Mouse (Mus musculus): ENCODE measurements around the gene Ptpro. TPM values are rescaled to one million over a fixed set of nuclear protein-coding genes. Genes with fewer than 3 reads are reported as not detected.

The Ptpro gene
- polyA plus RNA-seq, 1 experiment from 2014 or later = 0.87 TPM

- H3K36me3 ChIP-seq (ENCODE audit: control insufficient read depth, insufficient read depth) = no peaks in the 10 kb centered on the region
- no peak for ATAC-seq
- no peak overlapping the region for H3K9ac ChIP-seq (ENCODE audit: low read depth, low read length)
- H3K9me3 ChIP-seq (ENCODE audit: control insufficient read depth) = no peaks in the 10 kb centered on the region
- no peaks in the 10 kb centered on the region for H3K4me1 ChIP-seq (replicated peaks; ENCODE audit: control insufficient read depth, insufficient read depth, low read length)
- H3K27ac ChIP-seq (ENCODE audit: low read depth, low read length) = no peak overlapping the region
- no peak overlapping the region for H3K4me2 ChIP-seq (replicated peaks; ENCODE audit: low read depth)
- H3K4me3 ChIP-seq (ENCODE audit: low read depth, low read length) = no peak overlapping the region
- no peak for TF ChIP-seq CTCF (IDR thresholded peaks at IDR 0.05; ENCODE audit: low read depth)
- WGBS = 68% methylated on average over 4 of the region's 4 CpGs
- H3K27me3 ChIP-seq (replicated peaks; ENCODE audit: control insufficient read depth, insufficient read depth, low read length) = no peaks in the 10 kb centered on the region
Measured at GRCm38 (mm10) chr6:137328228-137328627, 76.1 kb downstream of the Ptpro start.

DNA sequence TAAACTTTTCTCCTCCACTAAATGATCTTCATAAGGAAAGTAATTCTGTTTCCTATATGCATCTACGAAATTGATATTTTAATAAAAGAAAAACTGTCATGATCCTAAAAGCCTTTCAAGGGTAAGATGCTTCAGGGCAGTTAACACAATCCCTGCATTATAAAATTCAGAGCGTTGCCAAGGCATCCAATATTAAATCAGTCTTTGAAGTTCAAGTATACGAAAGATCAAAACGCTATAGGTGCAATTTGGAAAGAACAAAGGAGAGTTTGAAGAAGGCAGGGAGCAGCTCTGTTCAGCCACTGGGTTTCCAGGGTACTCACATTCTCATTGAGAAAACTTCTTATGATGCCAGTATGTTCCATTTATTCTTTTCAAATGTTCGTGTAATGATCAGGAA is 78.7 kb downstream of the Ptpro start:
- no peaks in the 10 kb centered on the region for H3K4me1 ChIP-seq (replicated peaks; ENCODE audit: control insufficient read depth, insufficient read depth, low read length)
- H3K4me2 ChIP-seq (replicated peaks; ENCODE audit: low read depth) = no peak overlapping the region
- ATAC-seq = no peak
- H3K9me3 ChIP-seq (ENCODE audit: control insufficient read depth) = no peaks in the 10 kb centered on the region
- H3K36me3 ChIP-seq (ENCODE audit: control insufficient read depth, insufficient read depth) = no peaks in the 10 kb centered on the region
- no peak overlapping the region for H3K4me3 ChIP-seq (ENCODE audit: low read depth, low read length)
- no peaks in the 10 kb centered on the region for H3K27me3 ChIP-seq (replicated peaks; ENCODE audit: control insufficient read depth, insufficient read depth, low read length)
- no peak overlapping the region for H3K9ac ChIP-seq (ENCODE audit: low read depth, low read length)
- 80% methylated on average over 5 of the region's 5 CpGs for WGBS
- no peak for TF ChIP-seq CTCF (IDR thresholded peaks at IDR 0.05; ENCODE audit: low read depth)
- no peak overlapping the region for H3K27ac ChIP-seq (ENCODE audit: low read depth, low read length)

- Histone ChIP-seq H3K4me1 (replicated peaks; ENCODE audit: control insufficient read depth, insufficient read depth, low read length) (no peaks in the 10 kb centered on the region), H3K36me3 (ENCODE audit: control insufficient read depth, insufficient read depth) (no peaks in the 10 kb centered on the region), H3K27ac (ENCODE audit: low read depth, low read length) (no peak overlapping the region), H3K4me2 (replicated peaks; ENCODE audit: low read depth) (no peak overlapping the region), H3K27me3 (replicated peaks; ENCODE audit: control insufficient read depth, insufficient read depth, low read length) (no peaks in the 10 kb centered on the region), H3K9me3 (ENCODE audit: control insufficient read depth) (no peaks in the 10 kb centered on the region), H3K4me3 (ENCODE audit: low read depth, low read length) (no peak overlapping the region), H3K9ac (ENCODE audit: low read depth, low read length) (no peak overlapping the region)
- no peak for TF ChIP-seq CTCF (IDR thresholded peaks at IDR 0.05; ENCODE audit: low read depth)
- no peak for ATAC-seq
- WGBS = 74% methylated on average over 3 of the region's 3 CpGs
Measured at GRCm38 (mm10) chr6:137331826-137332225, 79.7 kb downstream of the Ptpro start.

- H3K9me3 ChIP-seq (ENCODE audit: control insufficient read depth) = no peaks in the 10 kb centered on the region
- ATAC-seq = no peak
- no peak overlapping the region for H3K4me3 ChIP-seq (ENCODE audit: low read depth, low read length)
- no peaks in the 10 kb centered on the region for H3K27me3 ChIP-seq (replicated peaks; ENCODE audit: control insufficient read depth, insufficient read depth, low read length)
- no peaks in the 10 kb centered on the region for H3K4me1 ChIP-seq (replicated peaks; ENCODE audit: control insufficient read depth, insufficient read depth, low read length)
- no peak overlapping the region for H3K4me2 ChIP-seq (replicated peaks; ENCODE audit: low read depth)
- H3K27ac ChIP-seq (ENCODE audit: low read depth, low read length) = no peak overlapping the region
- 28% methylated on average over 4 of the region's 4 CpGs for WGBS
- TF ChIP-seq CTCF (IDR thresholded peaks at IDR 0.05; ENCODE audit: low read depth) = no peak
- H3K36me3 ChIP-seq (ENCODE audit: control insufficient read depth, insufficient read depth) = no peaks in the 10 kb centered on the region
- H3K9ac ChIP-seq (ENCODE audit: low read depth, low read length) = no peak overlapping the region
Measured at GRCm38 (mm10) chr6:137339071-137339470, 87.0 kb downstream of the Ptpro start.

DNA sequence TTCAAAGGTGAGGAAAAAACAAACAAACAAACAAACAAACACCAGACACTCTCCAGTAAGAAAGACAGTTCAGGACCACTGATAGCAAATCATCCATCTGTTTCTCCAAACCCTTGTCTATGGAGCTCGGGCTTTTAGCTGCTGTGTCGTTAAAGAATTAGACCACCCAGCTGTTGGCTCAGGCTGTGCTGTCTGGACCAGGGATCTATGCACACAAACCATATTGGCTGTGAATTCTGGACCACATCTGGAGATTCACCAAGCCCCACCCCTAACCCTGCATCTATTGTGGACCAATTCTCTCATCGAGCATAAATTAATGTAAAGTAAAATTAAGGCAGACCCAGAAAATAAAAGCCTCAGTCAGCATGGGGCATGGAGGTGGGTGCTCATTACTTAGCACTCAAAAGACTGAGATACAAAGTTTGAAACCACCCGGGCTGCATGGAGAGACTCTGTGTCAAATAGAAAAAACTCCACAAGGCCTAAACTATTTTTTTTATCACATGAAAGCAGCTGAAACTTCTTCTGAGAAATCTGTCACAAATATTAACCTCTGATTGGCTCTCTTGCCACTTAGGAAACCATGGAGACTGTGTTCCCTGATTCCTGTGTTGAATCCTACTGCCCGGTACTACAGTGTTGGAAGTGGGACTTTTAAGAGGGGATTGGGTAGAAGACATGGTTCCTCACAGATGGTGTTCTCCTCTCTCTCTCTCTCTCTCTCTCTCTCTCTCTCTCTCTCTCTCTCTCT is 91.7 kb downstream of the Ptpro start:
- Histone ChIP-seq H3K27ac (ENCODE audit: low read depth, low read length) (no peak overlapping the region), H3K4me2 (replicated peaks; ENCODE audit: low read depth) (no peak overlapping the region), H3K27me3 (replicated peaks; ENCODE audit: control insufficient read depth, insufficient read depth, low read length) (no peaks in the 10 kb centered on the region), H3K4me3 (ENCODE audit: low read depth, low read length) (no peak overlapping the region), H3K9ac (ENCODE audit: low read depth, low read length) (no peak overlapping the region), H3K36me3 (ENCODE audit: control insufficient read depth, insufficient read depth) (no peaks in the 10 kb centered on the region), H3K4me1 (replicated peaks; ENCODE audit: control insufficient read depth, insufficient read depth, low read length) (no peaks in the 10 kb centered on the region), H3K9me3 (ENCODE audit: control insufficient read depth) (no peaks in the 10 kb centered on the region)
- no peak for TF ChIP-seq CTCF (IDR thresholded peaks at IDR 0.05; ENCODE audit: low read depth)
- WGBS = 64% methylated on average over 5 of the region's 5 CpGs
- no peak for ATAC-seq

GRCm38 (mm10) chr6:137360166-137360565 is 108.0 kb downstream of the Ptpro start:
- H3K27ac ChIP-seq (ENCODE audit: low read depth, low read length) = no peak overlapping the region
- H3K4me3 ChIP-seq (ENCODE audit: low read depth, low read length) = no peak overlapping the region
- H3K36me3 ChIP-seq (ENCODE audit: control insufficient read depth, insufficient read depth) = no peaks in the 10 kb centered on the region
- no peak for TF ChIP-seq CTCF (IDR thresholded peaks at IDR 0.05; ENCODE audit: low read depth)
- no peak for ATAC-seq
- no peaks in the 10 kb centered on the region for H3K27me3 ChIP-seq (replicated peaks; ENCODE audit: control insufficient read depth, insufficient read depth, low read length)
- H3K9me3 ChIP-seq (ENCODE audit: control insufficient read depth) = no peaks in the 10 kb centered on the region
- 79% methylated on average over 7 of the region's 7 CpGs for WGBS
- no peaks in the 10 kb centered on the region for H3K4me1 ChIP-seq (replicated peaks; ENCODE audit: control insufficient read depth, insufficient read depth, low read length)
- H3K9ac ChIP-seq (ENCODE audit: low read depth, low read length) = no peak overlapping the region
- H3K4me2 ChIP-seq (replicated peaks; ENCODE audit: low read depth) = no peak overlapping the region

All from intestine, postnatal 0 days (tissue).